Mouse (Mus musculus) heart, postnatal 0 days (tissue): Measurements from ENCODE around the gene Cdk19. TPM values are rescaled to one million over a fixed set of nuclear protein-coding genes. Genes with fewer than 3 reads are reported as not detected.
A peak's percentile ranks its signal among the peaks of the same experiment; 100 is the strongest.

Source experiments
- ATAC-seq: fragments of 200-750 bp; cut with Nextera tagmentation; 2 replicates; pipeline ENCODE4 v1.8.0; 2017; ENCODE audit warnings: low read depth, moderate number of reproducible peaks, moderate library complexity; ENCODE audit not compliant: insufficient read depth
- DNase-seq: peaks from one replicate; pipeline ENCODE4 v3.0.0-alpha.2; 2016; ENCODE audit warnings: low spot score
- H3K27ac ChIP-seq: fragments of 300-500 bp; sonication (generic); 2 replicates; pipeline ENCODE4 v1.5.1; 2014; ENCODE audit warnings: low read depth, mild to moderate bottlenecking
- H3K27me3 ChIP-seq: fragments of 300-500 bp; sonication (generic); 2 replicates; pipeline ENCODE4 v1.6.1; 2014; ENCODE audit warnings: low read length, mixed read lengths; ENCODE audit not compliant: control insufficient read depth, insufficient read depth
- H3K36me3 ChIP-seq: fragments of 300-500 bp; sonication (generic); replicated peaks from 2 replicates; pipeline ENCODE4 v1.6.1; 2014; ENCODE audit warnings: low read length, mixed read lengths; ENCODE audit not compliant: control insufficient read depth, insufficient read depth
- H3K4me1 ChIP-seq: fragments of 300-500 bp; sonication (generic); 2 replicates; pipeline ENCODE4 v1.6.1; 2014; ENCODE audit warnings: antibody characterized with exemption; ENCODE audit not compliant: control insufficient read depth, insufficient read depth
- H3K4me2 ChIP-seq: fragments of 300-500 bp; sonication (generic); 2 replicates; pipeline ENCODE4 v1.6.1; 2014; ENCODE audit warnings: low read depth, mild to moderate bottlenecking, low read length, moderate library complexity
- H3K4me3 ChIP-seq: fragments of 300-500 bp; sonication (generic); 2 replicates; pipeline ENCODE4 v1.5.1; 2014; ENCODE audit warnings: low read depth, low read length
- H3K9ac ChIP-seq: fragments of 300-500 bp; sonication (generic); replicated peaks from 2 replicates; pipeline ENCODE4 v1.6.1; 2014; ENCODE audit warnings: low read depth, low read length, mixed read lengths
- H3K9me3 ChIP-seq: fragments of 300-500 bp; sonication (generic); replicated peaks from 2 replicates; pipeline ENCODE4 v1.6.1; 2016; ENCODE audit warnings: low read length; ENCODE audit not compliant: control insufficient read depth
- CTCF ChIP-seq: IDR thresholded peaks from 2 replicates; pipeline ENCODE4 v1.5.1; 2016; ENCODE audit warnings: antibody characterized with exemption, control low read depth, low read depth
- EP300 ChIP-seq: IDR thresholded peaks from 2 replicates; pipeline ENCODE4 v1.6.1; 2016; ENCODE audit warnings: antibody characterized with exemption, low read depth
- WGBS: fragments of 180-500 bp; shearing (Covaris S2); extraction: QIAGEN DNeasy Blood & Tissue Kit; methylation state at CpG from one replicate; pipeline ENCODE4 v1.1.7; 2014; 5-methylcytosine and 5-hydroxymethylcytosine counted together
- polyA plus RNA-seq: library from polyadenylated mRNA; unstranded; fragments of >200 nt; fragmentation: Nextera tagmentation; extraction: Ambion mirVana; gene quantifications from 2 replicates; pipeline ENCODE4 v1.2.1, GENCODE M21; 2015
- total RNA-seq: library from RNA; depleted of rRNA; stranded (reverse); fragments of >200 nt; gene quantifications from 2 replicates; pipeline ENCODE4 v1.2.3, GENCODE M21; 2014; ENCODE audit warnings: low replicate concordance

Gene Cdk19
- total and polyA plus RNA-seq, 2 experiments from 2014 or later, result 3.1 to 11.6 TPM

GRCm38 (mm10) chr10:40491748-40492147, 152.4 kb downstream of the Cdk19 start:
- DNase-seq (peak; percentile 49), ATAC-seq (peak; percentile 80)
- Histone ChIP-seq H3K27ac (peak overlapping the region; percentile 63), H3K9ac (no peak overlapping the region), H3K4me3 (no peak overlapping the region), H3K27me3 (no peaks in the 10 kb centered on the region), H3K9me3 (no peaks in the 10 kb centered on the region), H3K4me1 (0 out of 2 replicates have a peak, but pooled peaks cover 4% of the 10 kb centered on the region), H3K4me2 (no peak overlapping the region), H3K36me3 (no peaks in the 10 kb centered on the region)
- 34% methylated on average over 10 of the region's 10 CpGs for WGBS
- TF ChIP-seq CTCF (no peak), EP300 (no peak)

- no peaks in the 10 kb centered on the region for H3K36me3 ChIP-seq
- TF ChIP-seq EP300 (no peak), CTCF (no peak)
- no peak overlapping the region for H3K4me3 ChIP-seq
- no peak overlapping the region for H3K4me2 ChIP-seq
- no peak overlapping the region for H3K27ac ChIP-seq
- H3K27me3 ChIP-seq, result no peaks in the 10 kb centered on the region
- no peaks in the 10 kb centered on the region for H3K9me3 ChIP-seq
- 66% methylated on average over 9 of the region's 9 CpGs for WGBS
- ATAC-seq (no peak), DNase-seq (no peak)
- no peak overlapping the region for H3K9ac ChIP-seq
- peaks cover 8% of the 10 kb centered on the region; the same call in 1 of the 2 replicates for H3K4me1 ChIP-seq
Observed at GRCm38 (mm10) chr10:40494181-40495162, 155.1 kb downstream of the Cdk19 start.

GRCm38 (mm10) chr10:40497301-40498041, 158.1 kb downstream of the Cdk19 start:
- Histone ChIP-seq H3K9me3 (no peaks in the 10 kb centered on the region), H3K36me3 (no peaks in the 10 kb centered on the region), H3K4me1 (peaks cover 5% of the 10 kb centered on the region; the same call in 1 of the 2 replicates), H3K4me2 (no peak overlapping the region), H3K27me3 (no peaks in the 10 kb centered on the region), H3K9ac (no peak overlapping the region), H3K27ac (peak overlapping the region; percentile 20; the same call in 1 of the 2 replicates), H3K4me3 (no peak overlapping the region)
- ATAC-seq (no peak), DNase-seq (no peak)
- TF ChIP-seq CTCF, result no peak
- TF ChIP-seq EP300, result no peak
- 53% methylated on average over 9 of the region's 9 CpGs for WGBS

- Histone ChIP-seq H3K4me1 (peaks cover 4% of the 10 kb centered on the region; the same call in 1 of the 2 replicates), H3K27me3 (no peaks in the 10 kb centered on the region), H3K4me3 (no peak overlapping the region), H3K9ac (no peak overlapping the region), H3K4me2 (no peak overlapping the region), H3K36me3 (no peaks in the 10 kb centered on the region), H3K27ac (no peak overlapping the region), H3K9me3 (no peaks in the 10 kb centered on the region)
- no peak for ATAC-seq
- DNase-seq, result no peak
- TF ChIP-seq CTCF (no peak), EP300 (no peak)
- 82% methylated on average over 4 of the region's 4 CpGs for WGBS
Observed at GRCm38 (mm10) chr10:40498426-40498825, 159.1 kb downstream of the Cdk19 start.
